Mouse (Mus musculus): ENCODE measurements around the gene Zyx. TPM values are rescaled to one million over a fixed set of nuclear protein-coding genes. Genes with fewer than 3 reads are reported as not detected.

Gene Zyx
- total and polyA plus RNA-seq, 3 experiments: 19.1 to 319 (median 70.2) TPM

DNA sequence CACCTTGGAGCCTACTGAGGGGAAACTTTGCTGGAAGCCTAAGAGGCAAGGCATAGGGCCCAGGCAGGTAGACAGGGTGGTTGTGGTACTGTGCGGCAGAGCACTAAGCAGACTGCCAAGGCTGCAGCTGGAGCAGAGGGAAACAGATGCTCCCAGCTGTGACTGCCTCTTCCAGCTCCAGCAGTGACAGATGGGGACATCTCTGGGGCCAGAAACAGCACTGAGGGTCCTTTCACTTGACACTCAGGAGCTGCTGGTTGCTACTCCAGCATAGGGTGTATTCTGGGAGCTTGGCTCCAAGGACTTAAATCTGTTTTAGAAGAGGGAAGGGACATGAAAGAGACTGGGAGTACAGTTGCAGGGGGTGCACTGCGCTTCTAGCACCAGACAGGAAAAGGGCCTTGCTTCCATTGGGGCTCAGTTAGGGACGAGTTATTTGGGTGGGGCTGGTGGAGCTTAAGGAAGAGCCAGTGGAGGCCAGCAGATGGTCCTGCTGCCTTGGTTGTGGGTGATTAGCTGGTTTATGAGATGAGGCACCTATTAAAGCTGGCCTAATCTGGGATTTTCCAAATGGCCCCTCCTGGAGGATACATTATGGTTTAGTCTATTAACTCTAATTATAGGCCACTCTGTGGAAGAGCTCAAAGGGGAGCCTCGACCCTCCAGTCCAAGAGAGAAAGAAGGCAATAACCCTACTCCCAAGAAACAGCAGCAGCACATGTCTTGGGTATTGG is 21.4 kb downstream of the Zyx start:
- TF ChIP-seq GATA2 (IDR thresholded peaks at IDR 0.05; ENCODE audit: borderline replicate concordance, low read depth, low read length) (no peak), POLR2AphosphoS5 (IDR thresholded peaks at IDR 0.05; ENCODE audit: insufficient replicate concordance, low read depth, low read length) (no peak), TAL1 (conservative IDR thresholded peaks at IDR 0.05; ENCODE audit: low read depth, low read length) (no peak), GATA1 (IDR thresholded peaks at IDR 0.05; ENCODE audit: borderline replicate concordance, low read length) (no peak), CTCF (IDR thresholded peaks at IDR 0.05; ENCODE audit: low read depth, low read length) (no peak)

DNA sequence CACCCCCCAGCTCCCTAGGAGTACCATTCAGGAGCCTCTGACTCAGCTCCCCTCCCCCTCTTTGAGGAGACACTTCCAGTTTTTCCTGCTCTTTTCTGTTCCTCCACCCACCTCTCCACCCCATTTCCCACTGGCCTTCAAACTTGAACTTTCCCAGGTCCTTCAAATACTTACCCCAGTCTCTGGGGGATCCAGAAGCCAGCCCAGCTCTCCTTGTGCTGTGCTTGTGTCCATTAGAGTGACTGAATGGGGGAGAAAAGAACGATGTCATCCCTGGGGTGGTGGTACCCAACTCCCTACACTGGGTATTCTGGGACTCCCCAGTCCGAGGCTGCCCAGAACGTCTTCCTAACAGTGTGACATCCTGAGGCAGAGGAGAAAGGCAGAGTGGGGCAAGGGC is 22.6 kb downstream of the Zyx start:
- ATAC-seq (ENCODE audit: extremely low read depth, insufficient number of reproducible peaks, low FRiP score, poor library complexity, severe bottlenecking) (no peak), DNase-seq (ENCODE audit: low spot score) (no peak)
- Histone ChIP-seq H3K4me1 (ENCODE audit: insufficient read depth, low read depth, low read length) (peaks cover 4% of the 10 kb centered on the region; the same call in 1 of the 2 replicates), H3K27me3 (ENCODE audit: insufficient read depth, low read length) (peaks cover 37% of the 10 kb centered on the region), H3K9me3 (replicated peaks) (no peaks in the 10 kb centered on the region), H3K4me3 (ENCODE audit: low read depth, low read length) (no peak overlapping the region), H3K36me3 (replicated peaks) (no peaks in the 10 kb centered on the region)
- TF ChIP-seq GATA2 (IDR thresholded peaks at IDR 0.05; ENCODE audit: borderline replicate concordance, low read depth, low read length) (no peak), GATA1 (IDR thresholded peaks at IDR 0.05; ENCODE audit: borderline replicate concordance, low read length) (no peak), CTCF (IDR thresholded peaks at IDR 0.05; ENCODE audit: low read depth, low read length) (no peak), TAL1 (conservative IDR thresholded peaks at IDR 0.05; ENCODE audit: low read depth, low read length) (no peak), POLR2AphosphoS5 (IDR thresholded peaks at IDR 0.05; ENCODE audit: insufficient replicate concordance, low read depth, low read length) (no peak)

More for the DNA sequence above, 21.4 kb downstream of the Zyx start:
- Histone ChIP-seq H3K36me3 (replicated peaks) (no peaks in the 10 kb centered on the region), H3K27me3 (ENCODE audit: insufficient read depth, low read length) (peaks cover 36% of the 10 kb centered on the region), H3K4me3 (ENCODE audit: low read depth, low read length) (no peak overlapping the region), H3K9me3 (replicated peaks) (no peaks in the 10 kb centered on the region), H3K4me1 (ENCODE audit: insufficient read depth, low read depth, low read length) (peaks cover 4% of the 10 kb centered on the region; the same call in 1 of the 2 replicates)
- ATAC-seq (ENCODE audit: extremely low read depth, insufficient number of reproducible peaks, low FRiP score, poor library complexity, severe bottlenecking) (no peak), DNase-seq (ENCODE audit: low spot score) (no peak)

DNA sequence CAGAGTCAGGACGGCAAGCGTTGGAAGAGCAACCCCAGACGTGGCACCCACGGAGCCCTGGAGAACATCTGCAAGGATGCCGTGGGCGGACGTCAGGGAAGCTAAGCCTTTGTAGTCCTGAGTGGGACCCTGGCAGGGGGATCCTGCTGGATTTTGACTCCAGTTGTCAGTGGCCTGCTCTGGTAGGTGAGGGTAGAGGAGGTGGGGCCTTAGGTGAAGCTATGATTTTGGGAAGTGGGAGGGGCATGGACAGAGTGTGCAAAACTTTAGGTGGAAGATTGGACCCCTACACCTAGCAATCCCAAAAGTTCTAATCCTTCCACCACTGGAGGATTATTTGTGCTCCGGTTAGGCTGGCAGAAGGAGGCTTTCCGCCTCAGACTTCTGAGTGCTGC is 23.0 kb downstream of the Zyx start:
- DNase-seq (ENCODE audit: low spot score): no peak
- Histone ChIP-seq H3K27me3 (ENCODE audit: insufficient read depth, low read length) (peaks cover 37% of the 10 kb centered on the region), H3K9me3 (replicated peaks) (no peaks in the 10 kb centered on the region), H3K4me3 (ENCODE audit: low read depth, low read length) (no peak overlapping the region), H3K36me3 (replicated peaks) (no peaks in the 10 kb centered on the region), H3K4me1 (ENCODE audit: insufficient read depth, low read depth, low read length) (peaks cover 4% of the 10 kb centered on the region; the same call in 1 of the 2 replicates)
- TF ChIP-seq GATA2 (IDR thresholded peaks at IDR 0.05; ENCODE audit: borderline replicate concordance, low read depth, low read length): no peak
- no peak for TF ChIP-seq POLR2AphosphoS5 (IDR thresholded peaks at IDR 0.05; ENCODE audit: insufficient replicate concordance, low read depth, low read length)
- TF ChIP-seq GATA1 (IDR thresholded peaks at IDR 0.05; ENCODE audit: borderline replicate concordance, low read length): no peak
- TF ChIP-seq TAL1 (conservative IDR thresholded peaks at IDR 0.05; ENCODE audit: low read depth, low read length): no peak
- TF ChIP-seq CTCF (IDR thresholded peaks at IDR 0.05; ENCODE audit: low read depth, low read length): no peak
- ATAC-seq (ENCODE audit: extremely low read depth, insufficient number of reproducible peaks, low FRiP score, poor library complexity, severe bottlenecking): no peak

DNA sequence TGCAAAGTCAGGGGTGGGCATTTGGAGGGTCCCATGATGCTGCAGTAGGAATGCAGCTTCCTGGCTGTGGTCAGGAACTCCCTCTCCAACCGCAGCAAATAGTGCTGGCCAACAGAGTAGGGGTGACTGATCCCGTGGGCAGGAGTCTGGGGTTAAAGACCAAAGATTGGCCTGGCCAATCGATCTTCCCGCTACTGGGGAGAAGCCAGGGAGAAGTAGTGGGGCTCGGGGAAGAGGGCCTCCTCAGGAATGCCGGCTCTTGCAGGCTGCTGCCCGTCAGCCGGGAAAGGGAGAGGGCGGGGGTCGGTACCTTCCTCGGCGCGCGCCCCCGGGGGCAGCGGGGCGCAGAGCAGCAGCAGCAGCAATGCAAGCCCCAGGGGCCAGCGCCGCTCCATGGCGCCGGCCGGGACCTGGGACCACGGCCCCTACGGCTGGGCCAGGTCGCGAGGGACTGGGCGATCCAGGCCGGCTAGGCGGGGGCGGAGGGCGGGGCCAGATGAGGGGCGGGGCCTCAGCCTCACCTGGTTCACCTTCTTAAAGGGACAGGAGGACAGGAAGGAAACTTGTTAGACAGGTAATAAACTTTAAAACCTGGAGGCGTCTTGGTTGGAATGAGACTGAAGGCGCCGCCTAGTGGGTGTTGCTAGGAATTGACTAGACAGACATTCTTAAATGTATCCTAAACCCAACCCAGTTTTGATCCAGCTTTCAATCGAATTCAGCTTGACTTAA is 23.6 kb downstream of the Zyx start, which contains the start of gene Epha1:
TSS of gene Epha1 (minus strand) at position 453 of the 732 bp plus-strand sequence.
- H3K27me3 ChIP-seq (ENCODE audit: insufficient read depth, low read length): peaks cover 38% of the 10 kb centered on the region
- peak within 1 kb of the TSS; percentile 45; the same call in 1 of the 2 replicates for H3K4me3 ChIP-seq (ENCODE audit: low read depth, low read length)
- no peaks in the 10 kb centered on the region for H3K36me3 ChIP-seq (replicated peaks)
- DNase-seq (ENCODE audit: low spot score): no peak
- TF ChIP-seq GATA1 (IDR thresholded peaks at IDR 0.05; ENCODE audit: borderline replicate concordance, low read length) (no peak), CTCF (IDR thresholded peaks at IDR 0.05; ENCODE audit: low read depth, low read length) (no peak), POLR2AphosphoS5 (IDR thresholded peaks at IDR 0.05; ENCODE audit: insufficient replicate concordance, low read depth, low read length) (no peak), TAL1 (conservative IDR thresholded peaks at IDR 0.05; ENCODE audit: low read depth, low read length) (no peak), GATA2 (IDR thresholded peaks at IDR 0.05; ENCODE audit: borderline replicate concordance, low read depth, low read length) (no peak)
- H3K9me3 ChIP-seq (replicated peaks): no peaks in the 10 kb centered on the region
- H3K4me1 ChIP-seq (ENCODE audit: insufficient read depth, low read depth, low read length): peaks cover 4% of the 10 kb centered on the region; the same call in 1 of the 2 replicates
- no peak for ATAC-seq (ENCODE audit: extremely low read depth, insufficient number of reproducible peaks, low FRiP score, poor library complexity, severe bottlenecking)

DNA sequence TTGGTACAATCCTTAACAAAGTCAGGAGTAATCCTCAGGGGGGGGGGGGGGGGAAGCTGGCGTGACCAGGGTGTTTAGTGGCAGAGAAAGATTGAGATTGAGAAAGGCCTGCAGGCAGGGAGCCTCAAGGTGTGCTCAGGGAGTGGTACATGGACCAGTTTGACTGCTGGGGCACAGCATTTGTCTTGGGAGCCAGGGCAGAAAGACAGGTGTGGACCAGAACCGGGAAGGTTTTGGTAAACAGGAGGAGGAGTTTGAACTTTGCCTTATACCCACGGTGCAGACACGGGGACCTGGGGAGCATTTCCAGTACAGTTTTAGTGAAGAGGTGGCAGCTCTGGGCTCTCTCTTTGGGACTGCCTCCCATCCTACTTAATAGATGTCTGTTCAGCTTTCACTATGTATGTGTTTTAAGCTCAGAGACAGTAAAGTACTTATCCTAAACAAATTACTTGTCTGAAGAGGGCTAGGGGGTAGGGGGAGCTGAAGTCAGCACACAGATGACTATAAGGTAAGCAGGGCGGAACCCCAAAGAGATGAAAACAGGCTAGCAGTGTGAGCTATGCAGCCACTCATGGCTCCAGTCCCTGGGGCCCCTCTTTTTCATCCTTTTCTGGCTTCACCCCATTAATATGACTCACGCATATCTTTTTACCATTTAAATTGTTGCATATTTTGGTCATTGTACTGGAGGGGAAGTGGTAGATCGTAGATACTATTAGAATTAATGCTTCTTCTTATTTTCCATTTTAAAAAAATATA is 24.4 kb downstream of the Zyx start:
- Histone ChIP-seq H3K27me3 (ENCODE audit: insufficient read depth, low read length) (peaks cover 41% of the 10 kb centered on the region), H3K9me3 (replicated peaks) (no peaks in the 10 kb centered on the region), H3K4me1 (ENCODE audit: insufficient read depth, low read depth, low read length) (peaks cover 4% of the 10 kb centered on the region; the same call in 1 of the 2 replicates), H3K36me3 (replicated peaks) (no peaks in the 10 kb centered on the region), H3K4me3 (ENCODE audit: low read depth, low read length) (no peak overlapping the region)
- DNase-seq (ENCODE audit: low spot score) (no peak), ATAC-seq (ENCODE audit: extremely low read depth, insufficient number of reproducible peaks, low FRiP score, poor library complexity, severe bottlenecking) (no peak)
- TF ChIP-seq POLR2AphosphoS5 (IDR thresholded peaks at IDR 0.05; ENCODE audit: insufficient replicate concordance, low read depth, low read length) (no peak), TAL1 (conservative IDR thresholded peaks at IDR 0.05; ENCODE audit: low read depth, low read length) (no peak), GATA1 (IDR thresholded peaks at IDR 0.05; ENCODE audit: borderline replicate concordance, low read length) (no peak)
